ENCODE assay signal across 18 mouse cellular contexts in genomic region chr12:86074681-86075080, GRCm38 (mm10). TPM values are rescaled to one million over a fixed set of nuclear protein-coding genes. Genes with fewer than 3 reads are reported as not detected.
A peak's percentile ranks its signal among the peaks of the same experiment; 100 is the strongest.
DNase-seq lines count a peak whose midpoint lies in the region; ATAC-seq and TF ChIP-seq lines count a peak whose summit lies in the region.
"Had no signal": no experiment of that assay in that cellular context is flagged by ENCODE, and none has a peak within 500 bp of the region (broad histone marks: within the 10 kb centered on the region; RNA-seq: fewer than 3 reads in every experiment).

No protein-coding gene starts in this region.

- 73% methylated on average over 12 of the region's 12 CpGs for WGBS in heart, embryonic 13.5 days
- WGBS in neural tube, embryonic 11.5 days, result 89% methylated on average over 12 of the region's 12 CpGs
- WGBS in neural tube, embryonic 15.5 days, result 88% methylated on average over 12 of the region's 12 CpGs

- no peak for ATAC-seq in heart, embryonic 13.5 days (ENCODE audit: extremely low read depth, insufficient number of reproducible peaks, low FRiP score, low TSS enrichment)
- no peak for ATAC-seq in neural tube, embryonic 11.5 days (ENCODE audit: insufficient read depth, low FRiP score, low TSS enrichment)
- no peak for ATAC-seq in neural tube, embryonic 15.5 days (ENCODE audit: low FRiP score)
- ATAC-seq: midbrain, embryonic 15.5 days had no signal

- no peak overlapping the region for H3K27ac ChIP-seq in heart, embryonic 13.5 days (replicated peaks)
- no peak overlapping the region for H3K27ac ChIP-seq in neural tube, embryonic 11.5 days (ENCODE audit: low read depth, low read length)
- H3K27ac ChIP-seq in neural tube, embryonic 15.5 days (replicated peaks), result no peak overlapping the region
- no peak overlapping the region for H3K27ac ChIP-seq in cortical plate, adult 2 months (ENCODE audit: insufficient read depth, low read length)
- H3K27ac ChIP-seq: forebrain, embryonic 12.5 days; heart, embryonic 10.5 days; hindbrain, embryonic 10.5 days; limb, embryonic 12.5 days; midbrain, embryonic 15.5 days had no signal

- no peak for DNase-seq in heart, adult 9 months (ENCODE audit: low spot score in 2 of 2)
- peak; percentile 5 for DNase-seq in neural tube, embryonic 11.5 days (ENCODE audit: low spot score)
- DNase-seq in mesoderm, embryonic 11.5 days (ENCODE audit: low read depth, low spot score), result peak; percentile 6
- no peak for DNase-seq in kidney, postnatal 25 days
- no peak for DNase-seq in adrenal gland, adult (ENCODE audit: inconsistent age in 2 of 2, low spot score in 1 of 2)
- DNase-seq: adrenal gland, postnatal 10 days; cerebellum, postnatal 10 days; gastrocnemius, postnatal 10 days; lung, adult 2 months; thymus, postnatal 36 days had no signal

- peaks cover 25% of the 10 kb centered on the region for H3K36me3 ChIP-seq in heart, embryonic 13.5 days
- no peaks in the 10 kb centered on the region for H3K36me3 ChIP-seq in neural tube, embryonic 11.5 days (ENCODE audit: control insufficient read depth, insufficient read depth, low read length)
- H3K36me3 ChIP-seq in neural tube, embryonic 15.5 days, result no peaks in the 10 kb centered on the region
- H3K36me3 ChIP-seq: forebrain, embryonic 12.5 days; hindbrain, embryonic 10.5 days; midbrain, embryonic 15.5 days had no signal

- H3K9me3 ChIP-seq in heart, embryonic 13.5 days, result 0 out of 2 replicates have a peak, but pooled peaks cover 4% of the 10 kb centered on the region
- no peaks in the 10 kb centered on the region for H3K9me3 ChIP-seq in neural tube, embryonic 11.5 days (ENCODE audit: control insufficient read depth, low read length)
- no peaks in the 10 kb centered on the region for H3K9me3 ChIP-seq in neural tube, embryonic 15.5 days (replicated peaks)
- H3K9me3 ChIP-seq: forebrain, embryonic 12.5 days; heart, embryonic 10.5 days; midbrain, embryonic 15.5 days had no signal

- TF ChIP-seq POLR2A in cortical plate, adult 2 months (IDR thresholded peaks at IDR 0.05; ENCODE audit: extremely low read depth, insufficient read depth, low read length), result peak; percentile 25; the same call in 1 of the 2 replicates

- no peak overlapping the region for H3K9ac ChIP-seq in heart, embryonic 13.5 days
- H3K9ac ChIP-seq in neural tube, embryonic 11.5 days (ENCODE audit: low read length), result no peak overlapping the region
- H3K9ac ChIP-seq in neural tube, embryonic 15.5 days (replicated peaks), result no peak overlapping the region
- H3K9ac ChIP-seq: forebrain, embryonic 12.5 days; limb, embryonic 12.5 days; midbrain, embryonic 15.5 days had no signal

- H3K27me3 ChIP-seq in heart, embryonic 13.5 days (replicated peaks), result no peaks in the 10 kb centered on the region
- H3K27me3 ChIP-seq in neural tube, embryonic 11.5 days (ENCODE audit: control insufficient read depth, insufficient read depth, low read length), result no peaks in the 10 kb centered on the region
- H3K27me3 ChIP-seq in neural tube, embryonic 15.5 days (replicated peaks), result peaks cover 3% of the 10 kb centered on the region; the same call in 1 of the 2 replicates
- H3K27me3 ChIP-seq: limb, embryonic 12.5 days had no signal

- no peak for TF ChIP-seq CTCF in cortical plate, adult 2 months (IDR thresholded peaks at IDR 0.05; ENCODE audit: extremely low read depth, insufficient read depth, low read length)

- H3K4me3 ChIP-seq in heart, embryonic 13.5 days, result no peak overlapping the region
- H3K4me3 ChIP-seq in neural tube, embryonic 11.5 days (ENCODE audit: low read depth, low read length), result no peak overlapping the region
- H3K4me3 ChIP-seq in neural tube, embryonic 15.5 days (replicated peaks), result no peak overlapping the region
- no peak overlapping the region for H3K4me3 ChIP-seq in cortical plate, adult 2 months (ENCODE audit: insufficient read depth, low read length)
- H3K4me3 ChIP-seq: forebrain, embryonic 12.5 days; heart, embryonic 10.5 days; hindbrain, embryonic 10.5 days; midbrain, embryonic 15.5 days had no signal

- peaks cover 49% of the 10 kb centered on the region for H3K4me1 ChIP-seq in heart, embryonic 13.5 days
- H3K4me1 ChIP-seq in neural tube, embryonic 11.5 days (ENCODE audit: control insufficient read depth, insufficient read depth, low read length), result peaks cover 6% of the 10 kb centered on the region; the same call in 1 of the 2 replicates
- H3K4me1 ChIP-seq in neural tube, embryonic 15.5 days, result peaks cover 39% of the 10 kb centered on the region
- H3K4me1 ChIP-seq in cortical plate, adult 2 months (ENCODE audit: control insufficient read depth, insufficient read depth, low read length), result no peaks in the 10 kb centered on the region; the same call in 1 of the 2 replicates

- peak overlapping the region; percentile 84; the same call in 1 of the 2 replicates for H3K4me2 ChIP-seq in heart, embryonic 13.5 days
- no peak overlapping the region for H3K4me2 ChIP-seq in neural tube, embryonic 11.5 days (ENCODE audit: low read depth)
- no peak overlapping the region for H3K4me2 ChIP-seq in neural tube, embryonic 15.5 days
- H3K4me2 ChIP-seq: forebrain, embryonic 12.5 days; midbrain, embryonic 15.5 days had no signal

RNA-seq across cellular contexts. Expression of gene Tgfb3, which starts 4.2 kb away (rescaled TPM):
- 23.7 TPM in 2 replicates for polyA plus RNA-seq in heart, embryonic 13.5 days (2015; fragmentation: Nextera tagmentation; extraction: Ambion mirVana)
- 10.1 and 11.6 TPM in 2 replicates for polyA plus RNA-seq in neural tube, embryonic 11.5 days (2014; fragmentation: Nextera tagmentation; extraction: Ambion mirVana)
- polyA plus RNA-seq in neural tube, embryonic 15.5 days (2015; fragmentation: Nextera tagmentation; extraction: Ambion mirVana), result 5.8 and 9.8 TPM in 2 replicates
- polyA plus RNA-seq in cortical plate, adult 2 months (2012; rRNA removed), result 10.0 and 10.5 TPM in 2 replicates

RNA-seq across cellular contexts. Expression of gene Ift43, which starts 7.7 kb away (rescaled TPM):
- polyA plus RNA-seq in heart, embryonic 13.5 days (2015; fragmentation: Nextera tagmentation; extraction: Ambion mirVana), result 108 and 118 TPM in 2 replicates
- 84.0 and 88.1 TPM in 2 replicates for polyA plus RNA-seq in neural tube, embryonic 11.5 days (2014; fragmentation: Nextera tagmentation; extraction: Ambion mirVana)
- 35.2 and 40.1 TPM in 2 replicates for polyA plus RNA-seq in neural tube, embryonic 15.5 days (2015; fragmentation: Nextera tagmentation; extraction: Ambion mirVana)
- polyA plus RNA-seq in cortical plate, adult 2 months (2012; rRNA removed), result 22.1 and 26.2 TPM in 2 replicates

Comparison
In these comparisons a context has a peak if more than half of its experiments do, and no peak if none do; other contexts are left out.
1. DNase-seq: peak in neural tube, embryonic 11.5 days (single experiment) and mesoderm, embryonic 11.5 days (single experiment); none in heart, adult 9 months (0 of 2), kidney, postnatal 25 days (0 of 2) and adrenal gland, adult (0 of 2).